Mouse (Mus musculus) liver, embryonic 15.5 days (tissue): ENCODE measurements around the gene Gm49361. TPM values are rescaled to one million over a fixed set of nuclear protein-coding genes. Genes with fewer than 3 reads are reported as not detected.

Experiments
- ATAC-seq: fragments of 200-750 bp; cut with Nextera tagmentation; 2 replicates; pipeline ENCODE4 v1.8.0; 2017; ENCODE audit warnings: moderate number of reproducible peaks, mild to moderate bottlenecking, moderate library complexity; ENCODE audit not compliant: insufficient read depth
- H3K27ac ChIP-seq: fragments of 300-500 bp; sonication (generic); replicated peaks from 2 replicates; pipeline ENCODE4 v1.5.1; 2015; ENCODE audit warnings: mild to moderate bottlenecking, inconsistent platforms
- H3K27me3 ChIP-seq: fragments of 300-500 bp; sonication (generic); 2 replicates; pipeline ENCODE4 v1.6.1; 2015; ENCODE audit warnings: mild to moderate bottlenecking, inconsistent platforms
- H3K36me3 ChIP-seq: fragments of 300-500 bp; sonication (generic); replicated peaks from 2 replicates; pipeline ENCODE4 v1.6.1; 2015; ENCODE audit warnings: moderate library complexity, mild to moderate bottlenecking, inconsistent platforms
- H3K4me1 ChIP-seq: fragments of 300-500 bp; sonication (generic); replicated peaks from 2 replicates; pipeline ENCODE4 v1.6.1; 2015; ENCODE audit warnings: inconsistent platforms
- H3K4me2 ChIP-seq: fragments of 300-500 bp; sonication (generic); 2 replicates; pipeline ENCODE4 v1.6.1; 2015; ENCODE audit warnings: moderate library complexity, mild to moderate bottlenecking, inconsistent platforms
- H3K4me3 ChIP-seq: fragments of 300-500 bp; sonication (generic); replicated peaks from 2 replicates; pipeline ENCODE4 v1.5.1; 2015; ENCODE audit warnings: mild to moderate bottlenecking, inconsistent platforms
- H3K9ac ChIP-seq: fragments of 300-500 bp; sonication (generic); 2 replicates; pipeline ENCODE4 v1.6.1; 2015; ENCODE audit warnings: moderate library complexity, mild to moderate bottlenecking, inconsistent platforms
- H3K9me3 ChIP-seq: fragments of 300-500 bp; sonication (generic); replicated peaks from 2 replicates; pipeline ENCODE4 v1.6.1; 2016; ENCODE audit warnings: inconsistent platforms
- WGBS: fragments of 180-500 bp; shearing (Covaris S2); methylation state at CpG from one replicate; pipeline ENCODE4 v1.1.7; 2015; ENCODE audit warnings: mixed read lengths; ENCODE audit not compliant: insufficient replicate concordance; 5-methylcytosine and 5-hydroxymethylcytosine counted together
- polyA plus RNA-seq: library from polyadenylated mRNA; unstranded; fragments of >200 nt; fragmentation: Nextera tagmentation; extraction: Ambion mirVana; gene quantifications from 2 replicates; pipeline ENCODE4 v1.2.1, GENCODE M21; 2015

Gm49361 gene
- polyA plus RNA-seq, 1 experiment from 2014 or later = not detected

DNA sequence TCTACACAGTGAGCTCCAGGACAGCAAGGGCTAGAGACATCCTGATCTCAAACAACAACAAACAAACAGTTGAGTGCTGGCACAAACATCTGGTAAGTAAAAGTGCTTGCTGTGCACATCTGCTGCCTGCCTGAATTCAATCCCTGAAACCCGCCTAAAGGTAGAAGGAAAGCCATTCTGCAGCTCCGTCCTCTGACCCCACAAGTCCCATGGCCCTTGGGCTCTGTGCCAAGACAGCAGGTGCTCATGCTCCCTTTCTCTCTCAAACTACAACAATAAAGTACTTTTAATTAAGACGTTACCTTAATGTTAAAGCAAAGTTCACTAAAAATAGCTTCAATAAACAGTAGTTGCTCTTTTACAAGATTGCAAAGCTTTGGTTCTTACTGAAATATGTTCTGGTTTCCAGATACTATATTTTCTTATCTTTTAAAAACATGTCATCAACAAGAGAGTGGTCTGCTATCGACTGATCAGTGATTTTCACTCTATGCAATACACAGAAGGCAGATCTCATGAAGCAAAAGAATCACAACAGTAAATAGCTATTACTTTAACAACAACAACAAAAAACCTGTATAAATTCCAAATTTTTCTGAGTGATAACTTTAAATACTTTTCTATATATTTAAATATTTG lies 125.2 kb downstream of the Gm49361 start:
- Histone ChIP-seq H3K4me3 (no peak overlapping the region), H3K36me3 (peaks cover 42% of the 10 kb centered on the region), H3K4me2 (no peak overlapping the region), H3K9ac (no peak overlapping the region), H3K27me3 (no peaks in the 10 kb centered on the region), H3K9me3 (no peaks in the 10 kb centered on the region), H3K27ac (no peak overlapping the region), H3K4me1 (peaks cover 11% of the 10 kb centered on the region)
- ATAC-seq = no peak
- 65% methylated on average over 4 of the region's 4 CpGs for WGBS

DNA sequence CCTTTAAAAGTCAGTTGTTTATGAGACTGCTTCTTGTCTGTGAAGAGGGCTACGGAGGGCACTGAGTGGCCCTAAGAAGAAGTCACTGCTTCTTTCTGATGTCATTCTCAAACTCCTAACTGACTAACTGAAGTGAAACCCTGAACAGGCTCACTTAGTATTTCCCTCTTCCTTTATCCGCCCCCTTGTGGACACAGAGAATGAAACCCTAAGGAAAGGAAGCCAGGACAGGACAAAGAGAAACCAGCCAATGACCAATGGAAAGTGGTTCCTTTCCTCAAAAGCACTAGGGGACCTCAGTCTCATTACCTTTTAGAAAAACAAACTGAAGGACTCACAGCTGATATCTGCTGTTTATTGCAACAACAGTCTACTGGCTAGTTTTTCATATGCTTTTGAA lies 126.4 kb downstream of the Gm49361 start:
- Histone ChIP-seq H3K4me1 (peaks cover 12% of the 10 kb centered on the region), H3K9ac (no peak overlapping the region), H3K4me2 (no peak overlapping the region), H3K4me3 (no peak overlapping the region), H3K36me3 (peaks cover 37% of the 10 kb centered on the region), H3K9me3 (no peaks in the 10 kb centered on the region), H3K27me3 (no peaks in the 10 kb centered on the region), H3K27ac (no peak overlapping the region)
- WGBS = 51% methylated on average over 2 of the region's 2 CpGs
- no peak for ATAC-seq

DNA sequence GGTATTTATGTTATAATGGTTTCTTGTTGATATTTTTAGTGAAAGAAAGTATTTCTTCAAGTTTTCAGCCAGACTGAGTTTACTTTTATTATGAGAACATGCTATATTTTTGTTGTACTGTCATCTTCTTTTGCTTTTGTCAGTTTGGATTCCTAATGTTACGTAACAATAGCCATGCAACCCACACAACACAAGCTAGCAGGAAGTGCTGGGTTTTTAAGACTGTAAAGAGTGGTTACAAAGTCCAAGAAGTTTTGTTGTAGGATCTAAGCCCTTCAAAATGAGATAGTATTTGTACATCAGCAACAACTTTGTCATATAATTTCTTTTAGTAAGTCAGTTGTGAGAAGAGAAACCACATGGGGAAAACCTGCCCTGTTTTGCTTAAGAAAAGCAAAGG lies 128.2 kb downstream of the Gm49361 start:
- Histone ChIP-seq H3K27me3 (no peaks in the 10 kb centered on the region), H3K27ac (no peak overlapping the region), H3K9me3 (no peaks in the 10 kb centered on the region), H3K36me3 (peaks cover 31% of the 10 kb centered on the region; the same call in 1 of the 2 replicates), H3K4me1 (peaks cover 6% of the 10 kb centered on the region), H3K9ac (no peak overlapping the region), H3K4me3 (no peak overlapping the region), H3K4me2 (no peak overlapping the region)
- 82% methylated on average over 1 of the region's 1 CpGs for WGBS
- ATAC-seq = no peak

DNA sequence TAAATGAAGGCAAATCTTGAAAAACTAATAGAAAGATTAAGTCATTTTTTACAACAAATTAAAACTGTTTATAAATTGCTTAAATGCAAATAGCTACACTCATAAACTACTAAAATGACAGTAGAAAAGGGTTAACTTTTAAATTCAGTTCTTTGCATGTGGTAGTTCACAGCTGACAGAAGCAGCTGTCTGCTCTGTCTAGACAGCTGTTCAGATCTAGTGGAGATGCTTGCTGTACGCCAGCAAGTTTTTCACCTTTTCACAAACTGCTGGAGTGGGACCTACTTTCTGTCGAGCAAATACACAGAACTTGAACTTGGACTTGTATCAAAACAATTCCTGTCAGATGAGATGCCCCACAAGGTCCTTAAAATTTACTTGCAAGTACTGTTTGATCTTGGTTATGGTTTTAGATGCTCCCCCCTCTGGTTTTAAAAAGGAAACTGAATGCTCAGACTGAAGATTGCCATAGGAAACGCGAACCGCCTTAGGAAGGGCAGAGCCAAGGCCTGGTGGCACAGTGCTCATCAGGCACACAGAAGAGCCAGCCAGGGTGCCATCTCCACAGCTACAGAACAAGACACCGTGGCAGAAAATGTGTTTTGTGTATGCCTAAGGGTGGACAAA lies 129.5 kb downstream of the Gm49361 start:
- no peak overlapping the region for H3K27ac ChIP-seq
- H3K27me3 ChIP-seq = no peaks in the 10 kb centered on the region
- H3K36me3 ChIP-seq = peaks cover 22% of the 10 kb centered on the region; the same call in 1 of the 2 replicates
- H3K9me3 ChIP-seq = no peaks in the 10 kb centered on the region
- H3K4me1 ChIP-seq = peaks cover 3% of the 10 kb centered on the region; the same call in 1 of the 2 replicates
- no peak for ATAC-seq
- 80% methylated on average over 6 of the region's 6 CpGs for WGBS
- H3K4me3 ChIP-seq = no peak overlapping the region
- H3K4me2 ChIP-seq = no peak overlapping the region
- no peak overlapping the region for H3K9ac ChIP-seq

DNA sequence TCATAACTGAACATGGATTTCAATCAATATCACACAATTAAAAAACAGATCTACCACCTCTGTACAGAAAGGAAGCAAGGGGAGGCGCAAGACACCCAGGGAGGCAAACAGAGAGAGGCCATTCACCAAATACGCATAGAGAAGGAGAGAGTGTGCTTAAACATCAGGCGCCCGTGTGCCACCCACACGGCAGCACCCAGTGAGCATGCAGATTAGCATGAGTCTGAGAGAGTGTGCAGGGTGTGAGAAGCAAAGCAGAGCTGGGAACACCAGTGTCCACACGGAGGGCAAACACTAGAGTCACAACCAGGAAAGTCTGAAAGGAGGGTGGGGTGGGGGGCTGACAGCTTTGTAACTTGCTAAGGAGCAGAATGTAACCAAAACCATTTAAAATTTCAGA lies 130.1 kb downstream of the Gm49361 start:
- H3K9me3 ChIP-seq = no peaks in the 10 kb centered on the region
- H3K4me2 ChIP-seq = no peak overlapping the region
- no peak overlapping the region for H3K9ac ChIP-seq
- no peaks in the 10 kb centered on the region for H3K27me3 ChIP-seq
- H3K4me3 ChIP-seq = no peak overlapping the region
- peaks cover 25% of the 10 kb centered on the region; the same call in 1 of the 2 replicates for H3K36me3 ChIP-seq
- 86% methylated on average over 6 of the region's 6 CpGs for WGBS
- H3K27ac ChIP-seq = no peak overlapping the region
- peaks cover 3% of the 10 kb centered on the region; the same call in 1 of the 2 replicates for H3K4me1 ChIP-seq
- no peak for ATAC-seq

DNA sequence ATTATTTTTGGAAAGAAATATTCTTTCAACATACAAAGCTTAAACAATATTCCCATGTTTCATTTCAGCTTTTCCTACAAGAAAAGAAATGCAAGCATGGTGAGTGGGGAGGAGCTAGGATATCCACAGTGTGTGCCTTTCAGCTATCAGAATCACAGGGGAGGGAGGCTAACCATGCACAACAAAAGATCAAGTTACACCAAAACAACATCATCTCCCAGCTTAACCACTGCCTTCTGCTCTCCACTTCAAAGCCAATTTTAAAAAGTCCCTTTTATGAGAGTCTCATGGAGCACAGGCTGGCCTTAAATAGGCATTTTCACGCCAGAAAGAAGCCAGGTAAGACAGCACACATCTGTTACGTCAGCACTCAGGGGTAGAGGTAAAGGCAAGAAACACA lies 134.9 kb downstream of the Gm49361 start:
- H3K27me3 ChIP-seq = no peaks in the 10 kb centered on the region
- ATAC-seq = no peak
- peaks cover 6% of the 10 kb centered on the region; the same call in 1 of the 2 replicates for H3K4me1 ChIP-seq
- 71% methylated on average over 2 of the region's 2 CpGs for WGBS
- no peak overlapping the region for H3K9ac ChIP-seq
- H3K36me3 ChIP-seq = peaks cover 29% of the 10 kb centered on the region
- no peak overlapping the region for H3K27ac ChIP-seq
- no peak overlapping the region for H3K4me3 ChIP-seq
- no peak overlapping the region for H3K4me2 ChIP-seq
- H3K9me3 ChIP-seq = no peaks in the 10 kb centered on the region

DNA sequence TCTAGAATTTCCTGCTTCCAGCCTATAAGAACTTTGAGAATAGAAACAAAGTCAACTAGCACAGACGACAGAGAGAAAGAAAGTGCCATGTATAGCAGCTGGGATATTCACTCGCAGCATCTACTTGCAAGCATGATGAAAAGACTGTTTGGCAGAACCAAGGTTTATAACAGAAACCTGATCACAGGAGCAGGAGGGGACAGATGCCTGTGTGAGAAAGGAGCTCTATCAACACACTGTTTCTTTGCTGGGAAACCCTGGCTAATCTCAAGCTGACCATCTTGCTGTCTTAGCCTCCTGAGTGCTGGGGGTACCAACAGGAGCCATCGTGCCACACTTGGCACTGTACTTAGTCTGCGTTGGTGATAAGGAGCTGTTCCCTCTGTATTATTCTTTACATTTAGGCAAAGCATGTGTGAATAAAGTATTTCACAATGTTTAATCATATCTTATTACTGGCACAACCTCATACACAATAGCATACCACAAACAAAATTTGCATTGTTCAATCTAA lies 136.0 kb downstream of the Gm49361 start:
- WGBS = 67% methylated on average over 4 of the region's 4 CpGs

DNA sequence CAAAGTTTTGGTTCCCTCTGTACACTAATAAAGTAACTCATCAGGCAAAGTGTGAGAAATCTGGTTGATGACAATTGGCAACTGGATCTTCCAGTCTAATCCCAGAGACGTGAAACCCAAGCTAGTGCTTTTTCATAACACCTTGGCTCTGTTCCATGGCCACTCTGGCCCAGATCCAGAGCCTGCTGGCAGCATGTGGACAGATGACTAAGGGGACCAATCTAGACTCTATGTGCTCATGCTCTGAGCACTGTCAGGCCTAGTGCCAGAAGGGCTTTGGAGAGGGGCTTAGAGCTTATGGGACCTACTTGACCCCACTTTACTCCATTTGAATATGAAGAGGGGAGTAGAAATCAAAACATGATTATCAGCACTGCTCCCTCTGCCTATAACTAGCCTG lies 138.4 kb downstream of the Gm49361 start:
- ATAC-seq = peak; percentile 57; the same call in 1 of the 2 replicates
- 56% methylated on average over 1 of the region's 1 CpGs for WGBS

More for the DNA sequence above, 136.0 kb downstream of the Gm49361 start:
- Histone ChIP-seq H3K27me3 (no peaks in the 10 kb centered on the region), H3K4me1 (peaks cover 4% of the 10 kb centered on the region; the same call in 1 of the 2 replicates), H3K4me2 (no peak overlapping the region), H3K4me3 (no peak overlapping the region), H3K27ac (no peak overlapping the region), H3K9ac (no peak overlapping the region), H3K9me3 (no peaks in the 10 kb centered on the region), H3K36me3 (peaks cover 28% of the 10 kb centered on the region)
- no peak for ATAC-seq

DNA sequence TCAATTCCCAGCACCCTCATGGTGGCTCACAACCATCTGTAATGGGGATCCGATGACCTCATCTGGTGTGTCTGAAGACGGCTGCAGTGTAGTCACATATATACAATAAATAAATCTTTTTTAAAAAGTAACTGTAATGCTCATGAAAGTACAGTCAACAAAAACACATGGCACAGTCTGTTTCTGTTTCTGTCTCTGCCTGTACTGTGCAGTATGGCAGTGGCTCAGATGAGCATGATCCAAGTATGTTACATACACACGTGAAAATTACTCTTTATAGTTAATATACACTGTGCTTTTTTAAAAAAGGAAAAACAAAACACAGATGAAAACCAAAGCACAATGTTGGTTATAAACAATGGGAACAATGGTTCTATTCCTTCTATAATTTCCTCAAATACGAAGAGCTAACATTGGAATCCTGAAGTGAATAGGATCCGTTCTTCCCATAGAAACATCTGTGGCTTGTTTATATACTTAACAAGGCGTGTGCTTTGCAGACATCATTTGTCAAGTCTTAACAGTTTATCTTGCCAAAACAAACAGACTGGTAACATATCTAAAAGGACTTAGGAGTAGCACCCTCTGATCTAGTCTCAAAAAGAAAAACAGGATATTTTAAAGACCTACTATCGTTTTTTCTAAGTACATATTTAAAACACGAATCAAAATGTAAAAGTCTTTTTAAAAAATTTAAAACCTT lies 139.1 kb downstream of the Gm49361 start:
- Histone ChIP-seq H3K4me1 (peaks cover 4% of the 10 kb centered on the region; the same call in 1 of the 2 replicates), H3K27ac (no peak overlapping the region), H3K4me3 (no peak overlapping the region), H3K27me3 (no peaks in the 10 kb centered on the region), H3K9me3 (no peaks in the 10 kb centered on the region), H3K9ac (no peak overlapping the region), H3K36me3 (peaks cover 47% of the 10 kb centered on the region), H3K4me2 (no peak overlapping the region)
- no peak for ATAC-seq
- WGBS = 76% methylated on average over 8 of the region's 8 CpGs

More for the DNA sequence above, 138.4 kb downstream of the Gm49361 start:
- Histone ChIP-seq H3K9me3 (no peaks in the 10 kb centered on the region), H3K27ac (no peak overlapping the region), H3K36me3 (peaks cover 41% of the 10 kb centered on the region), H3K9ac (no peak overlapping the region), H3K4me1 (peaks cover 4% of the 10 kb centered on the region; the same call in 1 of the 2 replicates), H3K4me3 (no peak overlapping the region), H3K4me2 (no peak overlapping the region), H3K27me3 (no peaks in the 10 kb centered on the region)

DNA sequence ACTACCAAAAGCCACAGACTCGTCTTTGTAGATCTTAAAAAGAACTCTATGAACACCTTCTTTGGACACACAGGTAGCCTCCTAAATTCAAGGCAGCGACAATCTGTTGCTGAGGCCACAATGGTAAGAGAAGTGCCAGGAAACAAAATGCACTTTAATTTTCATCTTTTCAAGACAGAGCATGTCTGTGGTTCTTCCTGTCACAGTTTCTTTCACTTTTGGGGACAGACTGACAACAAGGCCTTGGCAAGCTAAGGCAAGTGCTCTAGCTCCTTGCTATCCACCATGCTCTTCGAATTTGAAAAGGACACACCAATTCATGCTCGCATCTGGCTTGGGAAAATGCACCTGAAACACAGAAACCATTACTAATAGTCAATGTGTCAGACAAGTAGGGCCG lies 152.6 kb downstream of the Gm49361 start:
- no peak overlapping the region for H3K27ac ChIP-seq
- H3K4me1 ChIP-seq = no peaks in the 10 kb centered on the region
- ATAC-seq = no peak
- 83% methylated on average over 5 of the region's 5 CpGs for WGBS
- H3K36me3 ChIP-seq = peaks cover 75% of the 10 kb centered on the region
- H3K9me3 ChIP-seq = no peaks in the 10 kb centered on the region
- H3K27me3 ChIP-seq = no peaks in the 10 kb centered on the region
- no peak overlapping the region for H3K4me3 ChIP-seq
- no peak overlapping the region for H3K4me2 ChIP-seq
- H3K9ac ChIP-seq = no peak overlapping the region
